Mouse (Mus musculus) liver, embryonic 16.5 days (tissue): ENCODE measurements at regions not wholly inside any gene's neighbourhood (a gene's known extent, or its start where the extent isn't known, plus 50 kb on each side); places are given as distances from the start of the nearest gene placed in this dataset.

ENCODE experiments used
- ATAC-seq: fragments of 200-750 bp; cut with Nextera tagmentation; 2 replicates; pipeline ENCODE4 v1.8.0; 2017; ENCODE audit warnings: low read depth, mild to moderate bottlenecking, moderate number of reproducible peaks, moderate library complexity
- H3K27ac ChIP-seq: fragments of 300-500 bp; sonication (generic); 2 replicates; pipeline ENCODE4 v1.5.1; 2014; ENCODE audit warnings: mild to moderate bottlenecking, low read length
- H3K27me3 ChIP-seq: fragments of 300-500 bp; sonication (generic); 2 replicates; pipeline ENCODE4 v1.6.1; 2014; ENCODE audit warnings: low read depth, low read length, mixed read lengths; ENCODE audit not compliant: control insufficient read depth, insufficient read depth
- H3K36me3 ChIP-seq: fragments of 300-500 bp; sonication (generic); 2 replicates; pipeline ENCODE4 v1.6.1; 2014; ENCODE audit warnings: mild to moderate bottlenecking; ENCODE audit not compliant: control insufficient read depth, insufficient read depth
- H3K4me1 ChIP-seq: fragments of 300-500 bp; sonication (generic); 2 replicates; pipeline ENCODE4 v1.6.1; 2014; ENCODE audit warnings: low read depth, low read length, mixed read lengths; ENCODE audit not compliant: control insufficient read depth
- H3K4me2 ChIP-seq: fragments of 300-500 bp; sonication (generic); 2 replicates; pipeline ENCODE4 v1.6.1; 2014; ENCODE audit warnings: low read depth, low read length, mixed read lengths
- H3K4me3 ChIP-seq: fragments of 300-500 bp; sonication (generic); 2 replicates; pipeline ENCODE4 v1.5.1; 2014; ENCODE audit warnings: low read depth, mild to moderate bottlenecking, low read length
- H3K9ac ChIP-seq: fragments of 300-500 bp; sonication (generic); 2 replicates; pipeline ENCODE4 v1.6.1; 2014; ENCODE audit warnings: low read depth, low read length
- H3K9me3 ChIP-seq: fragments of 300-500 bp; sonication (generic); replicated peaks from 2 replicates; pipeline ENCODE4 v1.6.1; 2016; ENCODE audit warnings: low read length; ENCODE audit not compliant: control insufficient read depth
- WGBS: fragments of 180-500 bp; shearing (Covaris S2); extraction: QIAGEN DNeasy Blood & Tissue Kit; methylation state at CpG from one replicate; pipeline ENCODE4 v1.1.7; 2014; ENCODE audit not compliant: insufficient replicate concordance; 5-methylcytosine and 5-hydroxymethylcytosine counted together

DNA sequence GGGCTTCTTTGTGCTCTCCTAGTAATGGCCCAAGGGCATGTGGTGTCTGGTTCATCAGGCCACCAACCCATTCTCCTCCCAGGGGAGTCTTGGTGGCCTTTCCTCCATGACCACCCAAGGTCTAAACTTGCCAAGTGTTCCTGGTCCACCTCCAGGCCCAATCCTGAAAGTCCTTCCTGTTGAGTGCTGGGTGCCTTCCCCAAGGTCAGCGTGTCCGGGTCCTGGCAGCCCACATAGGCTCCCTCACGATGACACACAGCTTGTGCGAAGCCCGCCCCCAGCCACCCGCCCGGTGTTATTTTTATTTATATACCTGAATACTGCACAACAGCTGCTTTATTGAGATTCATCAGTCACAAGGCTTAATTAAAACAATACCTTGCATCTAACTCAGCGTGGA is 161.8 kb upstream of the A530016L24Rik start:
- H3K9me3 ChIP-seq = no peaks in the 10 kb centered on the region
- no peak for ATAC-seq
- H3K27me3 ChIP-seq = no peaks in the 10 kb centered on the region
- no peaks in the 10 kb centered on the region for H3K4me1 ChIP-seq
- no peak overlapping the region for H3K4me2 ChIP-seq
- H3K36me3 ChIP-seq = no peaks in the 10 kb centered on the region
- WGBS = 76% methylated on average over 8 of the region's 8 CpGs
- no peak overlapping the region for H3K27ac ChIP-seq
- H3K9ac ChIP-seq = no peak overlapping the region
- H3K4me3 ChIP-seq = no peak overlapping the region

DNA sequence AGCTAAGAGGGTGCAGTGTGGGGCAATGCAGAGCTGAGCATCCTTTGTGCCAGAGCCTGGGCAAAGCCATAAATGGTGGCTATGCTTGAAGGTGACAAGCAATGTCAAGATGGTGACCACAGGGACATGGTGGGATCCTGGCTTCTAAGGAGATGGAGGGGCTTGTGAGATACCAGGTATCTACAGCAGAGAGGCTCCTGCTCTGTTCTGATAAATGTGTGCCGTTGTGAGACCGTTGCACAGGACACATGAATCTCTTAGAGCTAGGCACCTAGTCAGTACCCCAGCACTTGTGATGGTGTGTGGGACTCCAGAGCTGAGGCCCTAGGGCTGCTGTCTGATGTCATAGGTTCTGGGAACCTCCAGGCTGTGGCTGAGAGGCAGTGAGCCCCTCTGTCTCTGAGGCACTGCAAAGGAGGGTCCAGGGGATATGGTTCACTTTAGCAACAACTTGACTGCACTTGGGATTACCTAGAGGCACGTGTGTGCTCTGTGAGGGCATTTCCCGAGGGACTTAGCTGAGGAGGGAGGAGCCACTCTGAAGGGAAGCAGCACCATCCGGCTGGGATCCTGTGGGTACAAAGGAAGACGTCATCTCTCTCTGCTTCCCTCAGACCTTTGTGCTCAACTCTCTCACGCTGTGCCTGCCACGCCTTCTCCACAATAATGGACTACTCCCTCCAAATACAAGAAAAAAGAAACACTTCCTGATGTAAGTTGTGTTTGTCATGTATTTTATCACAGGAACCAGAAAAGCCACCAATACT is 160.3 kb upstream of the A530016L24Rik start:
- no peak overlapping the region for H3K4me2 ChIP-seq
- H3K27ac ChIP-seq = no peak overlapping the region
- 27% methylated on average over 8 of the region's 8 CpGs for WGBS
- H3K4me3 ChIP-seq = no peak overlapping the region
- H3K9me3 ChIP-seq = no peaks in the 10 kb centered on the region
- H3K4me1 ChIP-seq = no peaks in the 10 kb centered on the region
- H3K27me3 ChIP-seq = no peaks in the 10 kb centered on the region
- ATAC-seq = no peak
- H3K36me3 ChIP-seq = no peaks in the 10 kb centered on the region
- no peak overlapping the region for H3K9ac ChIP-seq

DNA sequence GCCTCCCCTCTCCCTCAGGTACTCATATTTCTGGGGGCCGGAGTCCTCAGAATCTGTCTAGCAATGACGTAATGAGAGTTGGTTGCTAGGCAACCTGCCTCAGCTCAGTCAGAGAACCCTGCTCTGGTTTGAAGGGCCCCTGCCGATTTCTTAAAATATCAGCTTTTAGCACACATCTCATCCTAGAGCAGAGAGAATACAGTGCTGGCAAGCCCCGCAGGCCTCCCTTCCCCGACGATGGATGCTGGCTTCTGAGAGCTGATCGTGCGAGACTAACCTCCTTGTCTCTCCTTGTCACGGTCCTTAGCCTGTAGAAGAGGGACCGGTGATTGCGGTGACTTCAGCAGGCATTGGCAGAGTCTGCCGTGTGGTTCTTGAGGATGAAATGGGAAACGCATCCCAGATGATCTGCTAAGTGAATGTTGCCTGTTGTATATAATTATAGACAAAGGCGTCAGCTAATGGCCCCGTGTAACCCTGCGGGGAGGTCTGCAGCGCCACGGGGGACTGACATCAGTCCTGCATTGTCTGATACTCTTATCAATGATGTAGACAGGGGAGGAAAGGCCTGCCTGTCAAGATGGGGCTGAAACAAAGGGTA is 159.4 kb upstream of the A530016L24Rik start:
- H3K9me3 ChIP-seq = no peaks in the 10 kb centered on the region
- no peaks in the 10 kb centered on the region for H3K27me3 ChIP-seq
- H3K4me1 ChIP-seq = no peaks in the 10 kb centered on the region
- H3K9ac ChIP-seq = no peak overlapping the region
- no peak for ATAC-seq
- no peak overlapping the region for H3K4me2 ChIP-seq
- 47% methylated on average over 18 of the region's 18 CpGs for WGBS
- no peaks in the 10 kb centered on the region for H3K36me3 ChIP-seq
- no peak overlapping the region for H3K4me3 ChIP-seq
- H3K27ac ChIP-seq = no peak overlapping the region

DNA sequence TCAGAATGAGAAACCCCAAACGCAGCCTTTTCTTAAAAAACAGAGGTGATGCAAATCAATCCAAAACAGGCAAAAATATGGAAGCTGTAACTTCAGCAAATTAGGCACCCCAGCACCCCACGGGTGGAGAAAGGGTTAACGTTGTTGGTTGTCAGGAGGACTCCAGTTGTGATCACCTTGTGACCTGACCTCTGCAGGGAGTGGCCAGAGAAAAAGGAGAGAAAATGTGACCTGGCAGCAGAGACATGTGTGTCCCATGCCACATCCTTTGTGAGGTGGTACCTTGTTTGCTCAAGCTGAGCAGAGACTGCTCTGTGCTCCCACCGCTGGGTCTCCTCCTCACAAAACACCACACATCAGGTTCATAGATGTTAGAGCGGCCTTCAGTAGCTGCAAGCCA is 158.7 kb upstream of the A530016L24Rik start:
- no peak for ATAC-seq
- Histone ChIP-seq H3K9ac (no peak overlapping the region), H3K4me3 (no peak overlapping the region), H3K27me3 (no peaks in the 10 kb centered on the region), H3K9me3 (no peaks in the 10 kb centered on the region), H3K36me3 (no peaks in the 10 kb centered on the region), H3K4me2 (no peak overlapping the region), H3K27ac (no peak overlapping the region), H3K4me1 (no peaks in the 10 kb centered on the region)
- WGBS = 55% methylated on average over 5 of the region's 5 CpGs

DNA sequence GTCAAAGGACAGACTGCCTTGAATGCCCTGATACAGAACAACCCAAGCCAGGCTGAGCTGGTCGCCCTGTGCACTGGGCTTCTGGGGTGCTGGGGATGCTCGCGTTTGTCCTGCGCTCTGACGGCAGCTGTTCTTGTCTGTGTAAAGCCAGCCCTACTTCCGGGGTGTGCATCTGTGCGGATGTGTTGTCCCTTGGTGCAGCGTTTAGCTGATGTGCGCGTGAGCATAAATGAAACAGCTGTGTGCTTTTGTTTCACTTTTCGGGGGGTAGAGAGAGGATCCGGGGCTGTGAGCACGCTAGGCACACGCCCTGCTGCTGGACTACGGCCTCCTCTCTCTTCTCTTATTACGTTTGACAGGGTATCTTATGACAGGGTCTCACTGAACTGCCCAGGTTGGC is 158.2 kb upstream of the A530016L24Rik start:
- H3K4me2 ChIP-seq = no peak overlapping the region
- WGBS = 74% methylated on average over 16 of the region's 16 CpGs
- ATAC-seq = no peak
- H3K4me3 ChIP-seq = no peak overlapping the region
- no peaks in the 10 kb centered on the region for H3K9me3 ChIP-seq
- H3K36me3 ChIP-seq = no peaks in the 10 kb centered on the region
- no peaks in the 10 kb centered on the region for H3K27me3 ChIP-seq
- no peak overlapping the region for H3K9ac ChIP-seq
- no peaks in the 10 kb centered on the region for H3K4me1 ChIP-seq
- no peak overlapping the region for H3K27ac ChIP-seq

DNA sequence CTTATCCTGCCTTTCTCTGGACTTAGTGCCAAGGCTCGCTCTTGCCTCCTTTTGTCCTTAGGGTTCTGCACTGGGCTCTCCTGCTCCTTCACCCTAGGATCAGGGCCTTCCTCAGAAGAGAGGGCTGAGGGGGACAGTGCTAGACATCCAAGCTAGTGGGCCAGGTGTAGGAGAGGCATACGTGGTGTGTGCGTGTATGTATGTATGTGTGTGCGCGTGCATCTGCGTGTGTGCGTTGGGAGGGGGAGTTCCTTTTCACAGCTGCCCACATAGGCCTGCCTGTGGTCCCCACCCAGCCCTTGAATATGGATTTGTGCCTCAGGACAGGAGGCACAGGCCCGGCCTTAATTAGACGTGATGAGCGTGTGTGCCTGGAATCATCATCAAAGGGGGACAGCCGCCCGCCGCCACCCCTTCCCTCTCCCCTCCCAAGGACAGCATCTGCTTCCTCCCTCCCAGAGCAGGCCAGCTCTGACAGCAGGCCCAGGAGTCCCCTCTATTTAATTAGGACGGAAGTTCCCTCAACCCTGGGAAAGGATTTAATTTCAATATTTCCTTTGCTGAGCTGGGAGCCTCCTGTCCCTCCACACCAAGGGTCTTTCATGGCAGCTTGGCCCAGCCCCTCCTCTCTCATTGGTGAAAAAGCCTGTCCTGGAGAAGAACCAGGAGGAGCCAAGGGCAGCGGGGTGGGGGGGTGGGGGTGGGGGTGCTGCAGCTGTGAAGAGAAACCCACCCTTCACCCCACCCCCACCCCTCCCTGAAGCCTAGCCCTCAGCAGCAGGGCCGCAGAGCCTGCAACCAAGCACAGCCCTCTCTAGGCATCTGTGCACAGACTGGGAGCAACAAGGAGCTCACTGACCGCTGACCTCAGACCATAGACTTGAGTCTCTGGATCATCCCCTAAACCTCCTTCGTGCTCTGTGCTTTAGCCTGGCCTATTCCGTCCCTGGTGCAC is 155.8 kb upstream of the A530016L24Rik start:
- Histone ChIP-seq H3K9me3 (no peaks in the 10 kb centered on the region), H3K9ac (no peak overlapping the region), H3K4me2 (no peak overlapping the region), H3K27me3 (no peaks in the 10 kb centered on the region), H3K36me3 (no peaks in the 10 kb centered on the region), H3K27ac (no peak overlapping the region), H3K4me3 (no peak overlapping the region), H3K4me1 (no peaks in the 10 kb centered on the region)
- no peak for ATAC-seq
- WGBS = 64% methylated on average over 19 of the region's 19 CpGs

DNA sequence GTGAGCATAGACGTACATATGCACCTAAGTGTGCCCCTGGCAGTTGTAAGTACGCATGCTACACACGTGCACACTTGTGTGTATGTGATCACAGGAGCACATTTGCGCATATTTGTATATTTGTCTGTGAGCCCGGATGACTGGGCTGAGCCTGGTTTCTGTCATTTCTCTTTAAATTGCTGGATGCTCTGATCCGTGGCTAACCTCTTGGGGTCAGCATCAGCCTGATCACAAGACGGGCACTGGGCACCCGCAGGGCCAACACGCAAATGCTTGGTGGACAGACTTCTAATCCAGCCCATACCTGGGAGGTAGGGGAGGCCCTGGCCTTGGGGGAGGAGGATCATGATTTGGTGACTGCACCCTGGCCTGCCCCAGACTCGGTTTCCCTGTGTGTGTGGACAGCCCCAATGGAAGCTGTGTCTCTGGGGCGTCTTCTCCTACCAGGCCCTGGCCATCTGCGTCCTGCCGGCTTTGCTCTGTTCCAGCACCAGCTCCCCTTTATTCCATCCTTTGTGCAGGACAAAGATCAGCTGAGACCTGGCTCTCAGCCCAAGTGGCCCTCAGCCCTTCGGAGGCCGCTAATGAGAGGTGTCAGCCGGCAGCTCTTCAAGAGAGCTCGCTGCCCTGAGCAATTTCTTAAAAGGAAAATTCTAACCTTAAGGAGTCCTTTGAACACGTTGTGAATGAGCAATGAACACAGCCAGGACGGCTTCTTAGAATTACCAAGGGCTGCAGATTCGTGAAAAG is 155.0 kb upstream of the A530016L24Rik start:
- H3K36me3 ChIP-seq = no peaks in the 10 kb centered on the region
- no peak overlapping the region for H3K4me3 ChIP-seq
- ATAC-seq = no peak
- 64% methylated on average over 20 of the region's 20 CpGs for WGBS
- H3K9ac ChIP-seq = no peak overlapping the region
- no peaks in the 10 kb centered on the region for H3K4me1 ChIP-seq
- no peaks in the 10 kb centered on the region for H3K27me3 ChIP-seq
- no peak overlapping the region for H3K27ac ChIP-seq
- H3K9me3 ChIP-seq = no peaks in the 10 kb centered on the region
- H3K4me2 ChIP-seq = no peak overlapping the region

DNA sequence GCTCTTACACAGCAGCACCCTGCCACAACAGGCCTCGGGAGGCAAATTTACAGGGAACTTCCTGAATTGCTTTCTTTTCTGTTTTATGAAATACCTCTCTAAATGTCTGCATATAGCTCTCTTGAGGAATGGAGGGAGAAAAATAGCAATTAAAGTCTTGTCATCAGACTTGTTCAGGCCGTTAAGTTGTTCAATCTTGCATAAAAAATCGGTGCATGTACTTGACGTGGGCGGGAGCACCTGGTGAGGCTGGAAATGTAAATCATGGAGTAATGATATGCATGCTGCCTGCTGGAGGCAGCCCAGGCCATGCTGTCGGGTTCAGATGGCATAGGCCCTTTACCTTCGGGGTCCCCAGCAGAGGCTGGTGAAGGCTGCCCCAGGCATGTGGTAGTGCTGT is 153.6 kb upstream of the A530016L24Rik start:
- no peaks in the 10 kb centered on the region for H3K27me3 ChIP-seq
- H3K4me3 ChIP-seq = no peak overlapping the region
- no peak overlapping the region for H3K9ac ChIP-seq
- H3K4me1 ChIP-seq = no peaks in the 10 kb centered on the region
- no peak overlapping the region for H3K27ac ChIP-seq
- H3K9me3 ChIP-seq = no peaks in the 10 kb centered on the region
- H3K4me2 ChIP-seq = no peak overlapping the region
- 60% methylated on average over 7 of the region's 7 CpGs for WGBS
- no peaks in the 10 kb centered on the region for H3K36me3 ChIP-seq
- no peak for ATAC-seq
